Mouse (Mus musculus) neutrophil, adult 65 days (primary cell): Measurements from ENCODE around the gene Chst1. TPM values are rescaled to one million over a fixed set of nuclear protein-coding genes. Genes with fewer than 3 reads are reported as not detected.

Experiments used
- total RNA-seq: library from RNA; stranded (reverse); gene quantifications from 2 replicates; pipeline ENCODE4 v1.2.4, GENCODE M21; 2023

Gene Chst1
- total RNA-seq = 0.39 and 0.88 TPM in 2 replicates

DNA sequence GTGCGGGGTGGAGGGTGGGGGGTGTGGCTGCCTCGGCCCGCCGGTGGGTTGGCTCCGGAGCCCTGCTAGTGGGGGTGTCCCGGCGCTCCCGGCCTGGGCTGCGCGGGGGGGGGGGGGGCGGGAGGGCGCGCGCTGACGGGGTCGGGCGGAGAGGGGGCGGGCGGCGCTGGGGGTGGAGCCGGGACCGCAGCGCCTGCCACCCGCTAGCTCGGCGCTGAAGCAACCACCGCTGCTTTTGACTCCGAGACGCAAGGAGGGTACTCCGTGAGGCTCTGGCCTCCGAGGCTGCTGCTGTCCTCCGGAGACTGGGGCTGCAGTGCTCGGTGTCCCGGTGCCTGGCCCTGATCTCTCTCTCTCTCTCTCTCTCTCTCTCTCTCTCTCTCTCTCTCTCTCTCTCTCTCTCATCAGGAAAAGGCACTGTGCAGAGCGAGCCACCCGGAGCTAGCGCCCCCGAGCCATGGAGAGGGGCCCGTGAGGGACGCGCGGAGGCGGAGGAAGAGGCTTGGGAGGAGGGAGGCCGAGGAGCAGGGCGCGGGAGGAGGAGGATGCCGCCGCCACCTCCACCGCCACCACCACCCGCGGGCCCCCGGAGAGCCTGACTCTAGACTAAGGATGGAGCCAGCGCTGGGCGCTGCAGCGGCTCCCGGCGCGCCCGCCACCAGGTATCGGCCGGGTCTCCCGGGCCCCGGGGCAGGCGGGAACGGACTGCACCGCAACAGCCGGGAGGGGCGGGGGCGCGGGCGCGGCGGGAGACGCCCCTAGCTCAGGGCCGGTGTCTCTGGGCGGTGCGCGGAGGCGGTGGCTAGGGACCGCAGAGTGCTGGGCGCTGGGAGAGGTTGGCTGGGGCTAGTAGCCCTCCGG lies at the start of gene Chst1:
Gene Chst1 (plus strand): TSS at position 221 of the 861 bp plus-strand sequence.

Other genes starting within 250 kb of the Chst1 start
- 25.5 and 34.9 TPM in 2 replicates for gene Pex16, start 225.0 kb upstream of the Chst1 start, total RNA-seq
- not detected in 2 replicates for gene Large2, start 224.8 kb upstream of the Chst1 start, total RNA-seq
- gene 1700029I15Rik, start 217.2 kb upstream of the Chst1 start, total RNA-seq = 3.6 and 4.2 TPM in 2 replicates
- 0.11 and 0.38 TPM in 2 replicates for gene Mapk8ip1, start 198.4 kb upstream of the Chst1 start, total RNA-seq
- 15.7 and 26.4 TPM in 2 replicates for gene Cry2, start 165.7 kb upstream of the Chst1 start, total RNA-seq
- 28.4 and 28.7 TPM in 2 replicates for gene Slc35c1, start 139.2 kb upstream of the Chst1 start, total RNA-seq